Mouse (Mus musculus): ENCODE data around the gene Grm4. TPM values are rescaled to one million over a fixed set of nuclear protein-coding genes. Genes with fewer than 3 reads are reported as not detected.

Gene Grm4
- polyA plus RNA-seq, 1 experiment: not detected

- peaks cover 3% of the 10 kb centered on the region; the same call in 1 of the 2 replicates for H3K4me1 ChIP-seq
- 0 out of 2 replicates have a peak, but pooled peaks cover 4% of the 10 kb centered on the region for H3K9me3 ChIP-seq
- no peak overlapping the region for H3K4me3 ChIP-seq (replicated peaks)
- TF ChIP-seq GATA1 (IDR thresholded peaks at IDR 0.05; ENCODE audit: borderline replicate concordance, low read length) (no peak), FLI1 (IDR thresholded peaks at IDR 0.05; ENCODE audit: low read length) (no peak)
- no peaks in the 10 kb centered on the region for H3K36me3 ChIP-seq (replicated peaks; ENCODE audit: low read length)
- peaks cover 95% of the 10 kb centered on the region for H3K27me3 ChIP-seq (replicated peaks)
Observed at GRCm38 (mm10) chr17:27506871-27507590, 14.2 kb downstream of the Grm4 start.

GRCm38 (mm10) chr17:27506362-27506761 lies 14.8 kb downstream of the Grm4 start:
- TF ChIP-seq GATA1 (IDR thresholded peaks at IDR 0.05; ENCODE audit: borderline replicate concordance, low read length) (no peak), FLI1 (IDR thresholded peaks at IDR 0.05; ENCODE audit: low read length) (no peak)
- H3K36me3 ChIP-seq (replicated peaks; ENCODE audit: low read length): no peaks in the 10 kb centered on the region
- H3K9me3 ChIP-seq: 0 out of 2 replicates have a peak, but pooled peaks cover 4% of the 10 kb centered on the region
- peaks cover 90% of the 10 kb centered on the region for H3K27me3 ChIP-seq (replicated peaks)
- H3K4me3 ChIP-seq (replicated peaks): no peak overlapping the region
- peaks cover 1% of the 10 kb centered on the region; the same call in 1 of the 2 replicates for H3K4me1 ChIP-seq

- Histone ChIP-seq H3K9me3 (0 out of 2 replicates have a peak, but pooled peaks cover 4% of the 10 kb centered on the region), H3K4me1 (peaks cover 6% of the 10 kb centered on the region; the same call in 1 of the 2 replicates), H3K4me3 (replicated peaks) (no peak overlapping the region), H3K36me3 (replicated peaks; ENCODE audit: low read length) (no peaks in the 10 kb centered on the region), H3K27me3 (replicated peaks) (peaks cover 90% of the 10 kb centered on the region)
- TF ChIP-seq GATA1 (IDR thresholded peaks at IDR 0.05; ENCODE audit: borderline replicate concordance, low read length): no peak
- TF ChIP-seq FLI1 (IDR thresholded peaks at IDR 0.05; ENCODE audit: low read length): no peak
Observed at GRCm38 (mm10) chr17:27505221-27505881, 15.9 kb downstream of the Grm4 start.

GRCm38 (mm10) chr17:27503869-27504268 lies 17.3 kb downstream of the Grm4 start:
- Histone ChIP-seq H3K4me1 (peaks cover 6% of the 10 kb centered on the region; the same call in 1 of the 2 replicates), H3K36me3 (replicated peaks; ENCODE audit: low read length) (no peaks in the 10 kb centered on the region), H3K27me3 (replicated peaks) (peaks cover 87% of the 10 kb centered on the region), H3K9me3 (0 out of 2 replicates have a peak, but pooled peaks cover 4% of the 10 kb centered on the region), H3K4me3 (replicated peaks) (no peak overlapping the region)
- TF ChIP-seq FLI1 (IDR thresholded peaks at IDR 0.05; ENCODE audit: low read length) (no peak), GATA1 (IDR thresholded peaks at IDR 0.05; ENCODE audit: borderline replicate concordance, low read length) (no peak)

- no peaks in the 10 kb centered on the region for H3K36me3 ChIP-seq (replicated peaks; ENCODE audit: low read length)
- H3K9me3 ChIP-seq: 0 out of 2 replicates have a peak, but pooled peaks cover 4% of the 10 kb centered on the region
- TF ChIP-seq GATA1 (IDR thresholded peaks at IDR 0.05; ENCODE audit: borderline replicate concordance, low read length) (no peak), FLI1 (IDR thresholded peaks at IDR 0.05; ENCODE audit: low read length) (no peak)
- peaks cover 9% of the 10 kb centered on the region; the same call in 1 of the 2 replicates for H3K4me1 ChIP-seq
- H3K27me3 ChIP-seq (replicated peaks): peaks cover 85% of the 10 kb centered on the region
- H3K4me3 ChIP-seq (replicated peaks): no peak overlapping the region
Observed at GRCm38 (mm10) chr17:27502736-27503445, 18.3 kb downstream of the Grm4 start.

GRCm38 (mm10) chr17:27502288-27502687 lies 18.9 kb downstream of the Grm4 start:
- H3K4me3 ChIP-seq (replicated peaks): no peak overlapping the region
- peaks cover 12% of the 10 kb centered on the region; the same call in 1 of the 2 replicates for H3K4me1 ChIP-seq
- peaks cover 82% of the 10 kb centered on the region for H3K27me3 ChIP-seq (replicated peaks)
- TF ChIP-seq GATA1 (IDR thresholded peaks at IDR 0.05; ENCODE audit: borderline replicate concordance, low read length) (no peak), FLI1 (IDR thresholded peaks at IDR 0.05; ENCODE audit: low read length) (no peak)
- 0 out of 2 replicates have a peak, but pooled peaks cover 4% of the 10 kb centered on the region for H3K9me3 ChIP-seq
- no peaks in the 10 kb centered on the region for H3K36me3 ChIP-seq (replicated peaks; ENCODE audit: low read length)

GRCm38 (mm10) chr17:27501331-27502251 lies 19.6 kb downstream of the Grm4 start:
- TF ChIP-seq FLI1 (IDR thresholded peaks at IDR 0.05; ENCODE audit: low read length) (no peak), GATA1 (IDR thresholded peaks at IDR 0.05; ENCODE audit: borderline replicate concordance, low read length) (no peak)
- peaks cover 78% of the 10 kb centered on the region for H3K27me3 ChIP-seq (replicated peaks)
- 0 out of 2 replicates have a peak, but pooled peaks cover 4% of the 10 kb centered on the region for H3K9me3 ChIP-seq
- no peaks in the 10 kb centered on the region for H3K36me3 ChIP-seq (replicated peaks; ENCODE audit: low read length)
- peaks cover 12% of the 10 kb centered on the region; the same call in 1 of the 2 replicates for H3K4me1 ChIP-seq
- no peak overlapping the region for H3K4me3 ChIP-seq (replicated peaks)

GRCm38 (mm10) chr17:27500811-27501210 lies 20.4 kb downstream of the Grm4 start:
- no peaks in the 10 kb centered on the region for H3K36me3 ChIP-seq (replicated peaks; ENCODE audit: low read length)
- H3K27me3 ChIP-seq (replicated peaks): peaks cover 74% of the 10 kb centered on the region
- H3K4me3 ChIP-seq (replicated peaks): no peak overlapping the region

More at GRCm38 (mm10) chr17:27500811-27501210, 20.4 kb downstream of the Grm4 start:
- Histone ChIP-seq H3K9me3 (0 out of 2 replicates have a peak, but pooled peaks cover 4% of the 10 kb centered on the region), H3K4me1 (peaks cover 12% of the 10 kb centered on the region; the same call in 1 of the 2 replicates)
- TF ChIP-seq FLI1 (IDR thresholded peaks at IDR 0.05; ENCODE audit: low read length): no peak
- no peak for TF ChIP-seq GATA1 (IDR thresholded peaks at IDR 0.05; ENCODE audit: borderline replicate concordance, low read length)
